Mouse (Mus musculus): ENCODE measurements around the gene Nucb1. TPM values are rescaled to one million over a fixed set of nuclear protein-coding genes. Genes with fewer than 3 reads are reported as not detected.
"Not testable (repeated sequence)": the region's sequence is repeated elsewhere in the genome, so short reads cannot be mapped to it uniquely, and the experiment has no call there.

The Nucb1 gene
- polyA plus RNA-seq, 1 experiment = 405 TPM

DNA sequence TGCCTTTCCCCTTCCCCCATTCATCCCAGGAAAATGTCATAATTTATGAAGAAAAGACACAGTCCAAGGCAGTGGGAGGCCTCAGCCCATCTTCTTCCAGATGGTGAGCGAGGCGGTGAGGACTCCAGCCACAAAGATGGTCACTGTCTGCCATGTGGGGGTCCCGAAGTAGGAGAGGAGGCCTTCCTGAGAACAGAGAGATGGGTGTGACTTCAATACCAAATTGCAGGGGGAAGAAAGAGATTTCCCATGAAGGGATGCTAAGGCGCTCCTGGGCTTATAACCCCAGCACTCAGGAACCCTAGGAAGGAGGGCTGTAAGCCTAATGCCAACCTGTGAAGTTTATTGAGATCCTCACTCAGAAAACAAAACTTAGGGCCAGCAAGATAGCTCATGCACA lies 48.4 kb downstream of the Nucb1 start:
- no peak for DNase-seq
- peaks cover 23% of the 10 kb centered on the region for H3K4me1 ChIP-seq (ENCODE audit: control insufficient read depth, insufficient read depth, low read length)
- WGBS = 84% methylated on average over 4 of the region's 4 CpGs
- peaks cover 11% of the 10 kb centered on the region for H3K36me3 ChIP-seq (ENCODE audit: control insufficient read depth, insufficient read depth, low read length)
- TF ChIP-seq CTCF (conservative IDR thresholded peaks at IDR 0.05; ENCODE audit: insufficient read depth, insufficient read length, low read depth, low read length) = no peak
- TF ChIP-seq POLR2A (IDR thresholded peaks at IDR 0.05; ENCODE audit: low read depth, low read length) = no peak
- H3K27me3 ChIP-seq (replicated peaks; ENCODE audit: control insufficient read depth, insufficient read depth, low read length) = no peaks in the 10 kb centered on the region
- H3K27ac ChIP-seq (ENCODE audit: insufficient read depth, low read depth, low read length) = peak overlapping the region; percentile 60; the same call in 1 of the 2 replicates
- H3K4me3 ChIP-seq (ENCODE audit: insufficient read depth, low read depth, low read length) = no peak overlapping the region

DNA sequence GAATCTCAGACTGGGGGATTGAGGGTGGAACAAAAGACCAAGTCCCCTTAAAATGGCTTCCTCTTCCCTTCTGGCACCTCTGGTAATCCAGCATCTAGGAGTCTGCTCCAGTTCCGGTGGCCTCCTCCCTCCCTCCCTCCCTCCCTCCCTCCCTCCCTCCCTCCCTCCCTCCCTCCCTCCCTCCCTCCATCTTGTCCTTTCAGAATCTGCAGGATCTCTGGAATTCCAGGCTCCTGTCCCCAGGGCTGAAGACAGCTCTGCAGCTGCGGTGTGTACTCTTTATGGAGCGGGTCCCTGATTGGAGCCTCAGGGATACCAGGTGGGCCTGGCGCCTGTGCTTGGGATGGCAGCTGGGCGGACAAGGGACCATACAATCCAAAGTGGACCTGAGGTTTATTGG lies 48.9 kb downstream of the Nucb1 start:
- Histone ChIP-seq H3K4me1 (ENCODE audit: control insufficient read depth, insufficient read depth, low read length) (peaks cover 26% of the 10 kb centered on the region), H3K27ac (ENCODE audit: insufficient read depth, low read depth, low read length) (peak overlapping the region; percentile 95), H3K36me3 (ENCODE audit: control insufficient read depth, insufficient read depth, low read length) (peaks cover 11% of the 10 kb centered on the region), H3K27me3 (replicated peaks; ENCODE audit: control insufficient read depth, insufficient read depth, low read length) (no peaks in the 10 kb centered on the region), H3K4me3 (ENCODE audit: insufficient read depth, low read depth, low read length) (peak overlapping the region; percentile 19; the same call in 1 of the 2 replicates)
- 45% methylated on average over 5 of the region's 5 CpGs for WGBS
- no peak for DNase-seq
- TF ChIP-seq CTCF (conservative IDR thresholded peaks at IDR 0.05; ENCODE audit: insufficient read depth, insufficient read length, low read depth, low read length) (no peak), POLR2A (IDR thresholded peaks at IDR 0.05; ENCODE audit: low read depth, low read length) (no peak)

DNA sequence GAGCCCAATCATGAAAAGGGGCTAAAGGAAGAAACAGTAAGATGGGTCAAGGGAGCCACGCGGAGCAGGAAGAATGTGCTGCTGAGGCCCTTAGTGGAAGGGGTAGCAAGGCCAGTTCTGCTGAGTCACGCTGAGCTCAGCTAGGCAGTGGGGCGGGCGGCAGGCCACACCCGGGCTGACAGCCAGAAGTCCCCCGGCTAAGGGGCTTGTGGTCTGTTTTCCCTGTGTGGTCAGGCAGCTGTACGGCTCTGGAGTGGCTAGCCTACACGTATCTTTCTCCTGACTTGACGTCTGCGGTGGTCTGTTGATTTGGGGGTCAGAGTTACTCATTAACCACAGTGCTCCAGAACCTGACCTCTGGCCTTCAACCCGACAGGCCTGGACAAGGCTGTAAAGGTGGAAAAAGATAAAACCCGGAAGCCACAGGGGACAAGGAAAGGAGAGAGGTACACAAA lies 49.3 kb downstream of the Nucb1 start:
- no peaks in the 10 kb centered on the region for H3K27me3 ChIP-seq (replicated peaks; ENCODE audit: control insufficient read depth, insufficient read depth, low read length)
- peaks cover 11% of the 10 kb centered on the region for H3K36me3 ChIP-seq (ENCODE audit: control insufficient read depth, insufficient read depth, low read length)
- DNase-seq = peak; percentile 80
- TF ChIP-seq CTCF (conservative IDR thresholded peaks at IDR 0.05; ENCODE audit: insufficient read depth, insufficient read length, low read depth, low read length) = no peak
- no peak for TF ChIP-seq POLR2A (IDR thresholded peaks at IDR 0.05; ENCODE audit: low read depth, low read length)
- 7% methylated on average over 13 of the region's 13 CpGs for WGBS
- peaks cover 24% of the 10 kb centered on the region for H3K4me1 ChIP-seq (ENCODE audit: control insufficient read depth, insufficient read depth, low read length)
- peak overlapping the region; percentile 95 for H3K27ac ChIP-seq (ENCODE audit: insufficient read depth, low read depth, low read length)
- peak overlapping the region; percentile 19 for H3K4me3 ChIP-seq (ENCODE audit: insufficient read depth, low read depth, low read length)

DNA sequence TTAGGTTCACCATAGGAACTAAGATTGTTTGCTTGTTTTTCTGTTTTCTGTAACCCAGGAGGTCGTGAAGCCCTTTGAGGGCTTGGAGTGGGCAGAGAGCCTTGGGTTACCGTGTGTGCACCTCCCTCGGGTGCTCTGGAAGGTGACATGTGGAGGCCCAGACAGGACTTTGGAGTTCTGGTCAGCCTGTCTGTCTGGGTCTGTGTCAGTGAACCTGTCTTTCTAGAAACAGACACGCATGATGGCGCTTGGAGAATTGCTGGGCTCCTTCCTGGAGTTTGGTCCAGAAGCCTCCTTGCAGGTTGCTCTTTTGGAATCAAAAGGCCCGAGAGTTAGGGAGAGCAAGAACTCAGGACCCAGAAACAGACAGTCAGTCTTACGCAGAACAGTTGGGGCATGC lies 49.8 kb downstream of the Nucb1 start:
- H3K4me3 ChIP-seq (ENCODE audit: insufficient read depth, low read depth, low read length) = peak overlapping the region; percentile 49; the same call in 1 of the 2 replicates
- H3K27me3 ChIP-seq (replicated peaks; ENCODE audit: control insufficient read depth, insufficient read depth, low read length) = no peaks in the 10 kb centered on the region
- WGBS = 28% methylated on average over 7 of the region's 7 CpGs
- DNase-seq = peak; percentile 90
- H3K4me1 ChIP-seq (ENCODE audit: control insufficient read depth, insufficient read depth, low read length) = peaks cover 19% of the 10 kb centered on the region
- TF ChIP-seq POLR2A (IDR thresholded peaks at IDR 0.05; ENCODE audit: low read depth, low read length) = no peak
- no peak for TF ChIP-seq CTCF (conservative IDR thresholded peaks at IDR 0.05; ENCODE audit: insufficient read depth, insufficient read length, low read depth, low read length)
- peaks cover 11% of the 10 kb centered on the region for H3K36me3 ChIP-seq (ENCODE audit: control insufficient read depth, insufficient read depth, low read length)
- peak overlapping the region; percentile 95 for H3K27ac ChIP-seq (ENCODE audit: insufficient read depth, low read depth, low read length)

DNA sequence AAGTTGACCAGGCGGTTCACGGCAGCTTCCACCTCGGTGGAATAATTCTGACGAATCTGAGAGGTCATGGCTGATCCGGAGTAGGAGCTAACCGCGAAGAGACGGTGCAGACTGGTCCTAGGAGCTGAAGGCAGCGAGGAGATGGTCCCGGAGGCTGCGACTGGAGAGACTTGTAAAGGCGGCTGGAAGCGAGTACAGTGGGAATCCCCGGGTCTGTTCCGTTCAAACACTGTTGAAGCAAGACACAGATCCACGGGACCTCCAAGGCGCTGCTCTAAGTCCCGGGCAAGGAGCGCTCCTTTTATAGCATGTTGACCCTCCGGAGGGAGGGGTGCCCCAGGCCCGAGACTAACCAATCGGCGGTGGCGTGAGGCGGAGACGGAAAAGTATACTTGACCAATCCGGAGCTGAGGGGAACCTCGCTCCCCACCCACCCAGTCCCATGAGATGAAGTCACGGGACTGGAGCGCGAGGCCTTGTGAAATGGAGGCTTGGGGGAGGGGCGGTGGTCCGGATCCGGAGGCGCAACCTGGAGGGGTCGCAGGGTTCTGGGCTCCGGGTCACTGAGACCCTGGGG lies 50.6 kb downstream of the Nucb1 start, which contains the start of gene Ftl1:
Gene Ftl1, minus strand, starts transcription at position 321 of the 577 bp plus-strand sequence.
- under 1% methylated on average over 32 of the region's 37 CpGs for WGBS
- H3K36me3 ChIP-seq (ENCODE audit: control insufficient read depth, insufficient read depth, low read length) = peaks cover 11% of the 10 kb centered on the region
- peak; percentile 99 for DNase-seq
- TF ChIP-seq POLR2A (IDR thresholded peaks at IDR 0.05; ENCODE audit: low read depth, low read length) = peak; percentile 89
- peak within 1 kb of the TSS; percentile 82 for H3K4me3 ChIP-seq (ENCODE audit: insufficient read depth, low read depth, low read length)
- peak within 1 kb of the TSS; percentile 95 for H3K27ac ChIP-seq (ENCODE audit: insufficient read depth, low read depth, low read length)
- not testable (repeated sequence) for H3K27me3 ChIP-seq (replicated peaks; ENCODE audit: control insufficient read depth, insufficient read depth, low read length)
- peaks cover 19% of the 10 kb centered on the region for H3K4me1 ChIP-seq (ENCODE audit: control insufficient read depth, insufficient read depth, low read length)

DNA sequence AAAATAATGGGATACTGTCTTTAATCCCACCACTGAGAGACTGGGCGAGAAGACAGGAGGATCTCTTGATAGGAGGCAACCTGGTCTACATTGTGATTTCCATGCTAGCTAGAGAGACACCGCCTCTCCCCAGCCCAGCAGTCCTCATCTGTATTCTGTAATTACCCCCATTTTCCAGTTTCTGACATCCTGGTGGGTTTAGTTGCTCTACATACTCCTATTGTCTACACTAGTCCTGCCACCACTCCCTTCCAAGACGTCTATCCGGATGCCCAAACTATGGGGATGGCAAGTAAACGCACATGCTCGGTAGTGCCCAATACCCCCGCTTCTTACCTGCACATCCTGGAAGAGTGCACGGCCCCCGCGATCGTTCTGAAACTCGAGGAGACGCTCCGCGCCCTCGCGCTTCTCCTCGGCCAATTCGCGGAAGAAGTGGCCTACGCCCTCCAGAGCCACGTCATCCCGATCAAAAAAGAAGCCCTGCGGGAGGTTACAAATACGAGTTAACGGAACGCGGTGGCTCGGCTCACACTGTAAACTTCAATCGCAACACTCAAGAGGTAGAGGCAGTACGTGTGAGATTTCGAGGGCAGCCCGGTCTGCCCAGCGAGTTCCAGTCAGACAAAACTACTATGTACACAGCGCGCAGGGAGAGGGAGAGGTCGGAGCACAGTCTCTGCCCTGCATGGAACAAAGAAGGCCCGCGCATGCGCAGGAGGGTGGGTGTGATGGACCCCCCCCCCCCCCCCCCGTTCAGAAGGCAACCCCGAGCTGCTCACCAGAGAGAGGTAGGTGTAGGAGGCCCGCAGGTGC lies 51.2 kb downstream of the Nucb1 start:
- Histone ChIP-seq H3K4me3 (ENCODE audit: insufficient read depth, low read depth, low read length) (peak overlapping the region; percentile 82), H3K4me1 (ENCODE audit: control insufficient read depth, insufficient read depth, low read length) (peaks cover 19% of the 10 kb centered on the region), H3K36me3 (ENCODE audit: control insufficient read depth, insufficient read depth, low read length) (peaks cover 11% of the 10 kb centered on the region), H3K27ac (ENCODE audit: insufficient read depth, low read depth, low read length) (peak overlapping the region; percentile 83), H3K27me3 (replicated peaks; ENCODE audit: control insufficient read depth, insufficient read depth, low read length) (no peaks in the 10 kb centered on the region)
- WGBS = under 1% methylated on average over 43 of the region's 43 CpGs
- no peak for TF ChIP-seq CTCF (conservative IDR thresholded peaks at IDR 0.05; ENCODE audit: insufficient read depth, insufficient read length, low read depth, low read length)
- peak; percentile 26 for TF ChIP-seq POLR2A (IDR thresholded peaks at IDR 0.05; ENCODE audit: low read depth, low read length)
- peak; percentile 80 for DNase-seq

All from kidney, adult 2 months (tissue).